Mouse (Mus musculus) right cerebral cortex, postnatal 4 days (tissue): ENCODE results near the gene Tmtc4.

Source experiments
- DNase-seq: peaks from one replicate; pipeline ENCODE4 v3.0.0-alpha.2; 2022

Tmtc4 gene

DNA sequence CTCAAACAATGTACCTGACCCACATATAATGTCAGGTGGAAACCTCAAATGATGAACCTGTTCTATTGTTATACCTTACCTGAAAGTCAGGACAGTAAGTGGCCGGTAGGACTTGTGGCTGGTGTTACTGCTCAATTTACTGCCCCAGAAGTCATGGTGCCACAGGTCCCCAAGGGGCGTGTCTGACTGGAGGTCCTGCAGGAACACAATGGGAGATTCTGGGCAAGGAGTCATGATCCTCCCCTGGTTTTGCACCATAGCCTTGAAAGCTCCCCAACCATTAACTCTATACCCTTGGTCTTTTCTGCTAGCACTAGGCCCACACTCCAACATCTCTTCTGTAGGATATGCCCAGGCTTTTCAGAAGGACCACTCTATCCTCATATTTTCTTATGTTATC is 10.7 kb downstream of the Tmtc4 start:
- DNase-seq, result no peak

DNA sequence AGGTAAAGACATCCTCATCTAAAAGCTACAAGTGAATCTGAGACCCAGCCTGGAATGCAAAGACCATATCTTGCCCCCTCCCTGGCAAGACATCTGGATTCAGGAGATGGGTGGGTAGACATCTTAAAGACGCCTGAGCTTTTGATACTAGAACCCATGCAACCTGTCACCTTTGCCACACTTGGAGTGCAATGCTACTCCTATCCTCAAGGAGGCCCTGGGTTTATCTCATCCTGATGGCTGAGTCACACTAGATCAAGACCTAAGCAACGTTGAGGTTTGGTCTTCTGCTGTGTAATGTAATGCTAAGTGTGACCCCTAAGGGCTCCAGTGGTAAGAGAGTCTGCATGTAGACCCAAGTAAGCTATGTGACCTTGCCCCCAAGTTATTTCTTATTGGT is 15.8 kb downstream of the Tmtc4 start:
- DNase-seq, result no peak

DNA sequence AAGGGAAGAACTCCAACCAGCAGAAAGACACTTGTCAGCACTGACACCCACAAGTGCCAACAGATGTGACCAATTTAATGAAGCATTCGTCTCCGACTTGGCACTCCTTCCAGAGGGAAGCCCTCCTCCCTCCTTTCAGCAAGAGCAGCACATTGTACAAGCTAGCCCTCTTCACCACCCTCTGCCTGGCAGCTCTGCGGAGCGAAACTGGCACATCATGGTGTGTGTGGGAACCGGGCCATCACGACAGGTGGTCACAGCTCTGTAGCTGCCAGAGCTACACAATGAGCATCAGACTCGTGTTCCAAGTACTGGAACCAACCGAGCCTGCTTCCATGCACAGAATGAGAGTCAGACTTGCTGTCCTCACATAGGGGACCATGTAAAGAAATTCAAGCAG is 25.9 kb downstream of the Tmtc4 start:
- DNase-seq, result peak; percentile 83

DNA sequence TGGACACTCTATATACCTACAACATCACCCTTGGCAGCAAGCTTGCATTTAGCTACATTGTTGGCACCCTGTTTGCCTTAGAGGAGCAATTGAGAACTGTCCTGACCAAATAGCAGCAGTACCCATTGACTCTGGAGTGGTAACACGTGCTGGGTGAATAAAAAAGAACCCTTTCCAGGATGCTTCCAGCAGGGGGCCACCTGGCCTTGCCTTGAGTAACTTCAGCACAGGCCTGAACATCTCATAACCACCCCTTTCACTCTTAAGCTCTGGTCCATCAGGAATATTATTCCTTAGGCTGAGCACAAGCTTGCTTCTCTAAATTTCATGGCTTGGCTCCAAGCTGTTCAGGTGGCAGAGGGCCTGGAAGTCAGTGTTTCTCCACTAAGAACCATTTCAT is 30.5 kb downstream of the Tmtc4 start:
- peak; percentile 59 for DNase-seq

DNA sequence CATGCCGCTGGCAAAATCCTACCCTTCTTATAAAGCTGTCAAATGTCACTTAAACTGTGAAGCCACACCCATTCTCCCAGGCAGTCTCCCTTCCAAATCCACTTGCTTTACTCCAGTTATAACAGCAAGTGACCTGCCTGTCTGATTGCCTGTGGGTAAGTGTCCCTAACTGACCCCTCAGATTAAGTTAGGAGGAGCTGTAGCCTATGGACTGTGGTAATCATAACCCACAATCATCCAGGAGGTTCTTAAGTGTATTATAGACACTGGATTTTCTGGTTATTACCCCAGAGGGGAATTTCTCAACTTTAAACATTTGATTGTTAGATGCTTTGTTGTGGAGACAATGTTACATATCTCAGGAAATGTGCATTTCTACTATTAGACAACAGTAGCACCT is 31.3 kb downstream of the Tmtc4 start:
- DNase-seq, result no peak

DNA sequence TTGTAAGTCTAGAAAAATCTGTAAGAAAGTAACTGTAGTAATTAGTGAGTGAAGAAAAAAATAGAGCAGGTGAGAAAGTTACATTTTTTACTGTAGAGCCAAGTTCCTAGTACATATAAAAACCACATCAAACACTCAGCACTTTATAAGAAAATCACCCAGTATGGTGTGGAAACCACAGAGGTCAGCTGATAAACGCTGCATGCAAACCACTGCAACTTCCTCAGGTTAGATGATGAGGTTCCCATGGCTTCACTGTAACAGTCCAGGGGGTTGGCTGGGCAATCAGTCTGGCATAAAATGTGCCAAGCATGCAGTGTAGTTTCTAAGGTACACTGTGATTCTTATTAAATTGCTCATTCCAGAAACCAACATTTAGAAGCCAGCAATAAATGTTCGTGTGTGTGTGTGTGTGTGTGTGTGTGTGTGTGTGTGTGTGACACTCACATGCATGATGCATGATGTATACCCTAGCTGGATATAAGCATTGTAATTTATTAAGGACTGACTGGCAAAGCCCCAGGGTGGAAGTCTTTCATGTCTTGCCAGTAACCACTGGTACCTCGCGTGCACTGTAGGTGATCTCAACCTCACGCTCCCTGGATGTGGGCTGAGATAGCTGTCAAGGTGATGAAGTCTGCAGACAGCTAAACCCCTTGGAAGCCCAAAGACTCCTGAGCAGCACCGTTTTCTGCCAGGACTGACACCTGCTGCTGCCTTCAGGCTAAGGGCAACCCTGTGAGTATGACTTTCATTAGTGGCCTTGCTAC is 32.0 kb downstream of the Tmtc4 start:
- no peak for DNase-seq

DNA sequence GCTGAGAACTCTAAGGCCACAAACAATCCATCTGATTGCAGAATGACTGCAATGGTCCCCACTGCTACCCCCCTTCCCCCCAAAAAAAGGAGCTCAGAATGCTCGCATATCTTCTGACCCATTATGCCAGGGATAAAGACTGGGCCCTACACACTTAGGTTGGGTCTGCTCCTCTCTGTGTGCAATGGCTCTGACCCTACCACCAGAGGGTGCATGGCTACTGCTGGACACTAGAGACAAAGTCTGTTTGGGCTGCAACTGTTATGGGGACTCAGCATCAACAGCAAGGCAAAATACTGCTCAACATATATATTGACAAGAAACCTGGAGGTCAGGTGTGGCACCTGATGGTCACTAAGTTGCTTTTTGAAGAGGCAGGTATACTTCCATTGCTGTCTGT is 32.9 kb downstream of the Tmtc4 start:
- DNase-seq, result no peak

DNA sequence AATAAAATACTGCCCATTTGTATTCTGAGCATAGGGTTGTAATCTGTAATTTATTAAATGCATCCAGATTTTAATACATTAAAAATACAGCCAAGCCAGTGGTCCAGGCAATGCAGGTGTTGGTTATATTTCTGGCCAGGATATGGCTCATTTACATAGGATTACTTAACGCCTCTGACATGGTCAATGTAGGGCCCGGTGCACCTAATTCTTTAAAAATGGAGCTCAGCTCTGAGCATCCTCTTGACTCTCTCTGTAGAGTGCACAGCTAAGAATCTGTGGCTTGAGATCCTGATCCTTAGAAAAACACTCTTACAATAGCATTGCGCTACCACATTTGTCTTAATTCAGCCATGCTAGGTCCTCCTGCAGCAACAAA is 40.4 kb downstream of the Tmtc4 start:
- DNase-seq, result no peak

DNA sequence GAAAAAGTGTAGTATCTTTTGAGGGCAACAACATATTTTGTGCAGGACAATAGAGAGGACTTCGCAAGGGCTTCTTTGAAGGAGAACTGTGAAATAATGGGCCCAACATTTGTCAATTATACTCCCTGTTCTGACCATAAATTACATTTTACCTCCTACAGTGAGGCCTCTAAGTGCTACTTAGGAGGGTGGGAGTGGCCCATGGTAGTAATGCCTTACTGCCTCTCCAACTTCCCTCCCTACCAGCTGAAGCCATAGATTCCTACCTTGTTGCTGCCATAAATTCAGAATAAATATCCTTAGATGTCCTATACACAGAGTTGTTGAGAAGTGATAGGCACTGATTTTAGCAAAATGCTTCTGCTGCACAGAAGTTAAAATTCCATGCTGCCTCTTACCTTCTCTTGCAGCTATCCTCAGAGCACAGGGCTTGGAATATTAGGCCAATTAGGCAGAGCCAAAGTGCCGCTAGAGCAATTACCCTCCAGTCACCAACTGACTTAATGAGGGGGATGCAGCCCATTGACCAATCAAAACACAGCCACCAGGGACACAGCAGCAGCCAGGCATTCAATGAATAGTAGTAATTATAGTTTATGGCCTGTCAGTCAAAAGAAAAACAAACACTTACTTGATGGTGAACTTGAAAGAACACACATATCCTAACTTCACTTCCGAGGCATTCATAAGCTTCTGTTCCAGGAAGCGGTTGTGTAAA is 40.9 kb downstream of the Tmtc4 start:
- no peak for DNase-seq

DNA sequence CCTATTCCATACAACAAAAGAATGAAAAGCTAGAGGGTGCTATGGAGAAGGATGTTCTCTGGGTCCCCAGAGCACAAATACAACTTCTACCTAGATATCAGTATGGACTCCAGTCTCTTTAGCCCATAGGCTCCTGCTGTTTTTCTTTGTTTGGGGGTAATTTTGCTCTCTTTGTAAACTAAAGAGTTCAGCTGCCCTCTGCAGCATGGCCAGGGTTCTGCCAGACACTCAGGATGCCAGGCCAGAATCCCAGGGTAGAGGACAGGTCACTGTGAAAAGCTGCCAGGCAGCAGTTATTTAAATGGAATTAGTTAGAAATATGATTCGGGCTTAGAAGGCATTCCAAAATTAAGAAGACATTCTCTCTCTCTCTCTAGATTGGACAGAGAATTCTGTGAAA is 47.4 kb downstream of the Tmtc4 start:
- no peak for DNase-seq

DNA sequence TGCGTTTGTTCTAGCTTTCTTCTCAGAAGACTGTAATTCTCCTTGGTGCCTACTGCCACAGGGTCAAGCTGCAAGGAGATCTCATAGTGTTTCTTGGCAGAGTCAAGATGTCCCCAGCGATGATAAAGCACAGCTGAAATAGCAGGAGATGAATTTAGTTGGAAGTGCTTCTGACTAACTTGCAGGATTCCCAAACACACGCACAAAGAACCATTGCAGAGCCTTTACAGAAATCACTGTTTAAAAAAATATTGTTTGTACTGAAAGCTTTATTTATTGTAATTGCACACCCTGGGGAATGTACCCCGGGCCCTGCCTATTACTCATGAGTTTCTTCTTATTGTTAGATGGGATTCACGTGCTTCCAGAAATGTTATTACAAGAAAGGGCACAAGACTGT is 63.8 kb downstream of the Tmtc4 start:
- DNase-seq, result no peak

DNA sequence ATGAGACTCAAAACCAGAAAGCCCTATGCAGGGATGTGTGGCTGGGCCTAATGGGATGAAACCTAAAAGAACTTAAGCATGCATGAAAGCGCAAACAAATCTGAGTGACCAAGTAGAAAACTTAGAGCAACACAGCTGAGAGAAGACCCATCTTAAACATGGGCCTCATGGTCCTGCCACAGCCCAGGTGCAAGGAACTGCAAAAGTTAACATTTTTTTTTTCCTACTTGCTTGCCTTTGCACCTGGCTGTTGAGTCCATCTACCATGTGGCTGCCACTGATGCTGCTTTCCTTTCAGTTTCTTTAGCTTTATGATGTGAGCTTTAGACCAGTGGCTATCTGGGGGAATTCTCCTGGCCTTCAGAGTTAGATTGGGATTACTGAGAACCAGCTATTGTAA is 66.2 kb downstream of the Tmtc4 start:
- DNase-seq, result no peak

DNA sequence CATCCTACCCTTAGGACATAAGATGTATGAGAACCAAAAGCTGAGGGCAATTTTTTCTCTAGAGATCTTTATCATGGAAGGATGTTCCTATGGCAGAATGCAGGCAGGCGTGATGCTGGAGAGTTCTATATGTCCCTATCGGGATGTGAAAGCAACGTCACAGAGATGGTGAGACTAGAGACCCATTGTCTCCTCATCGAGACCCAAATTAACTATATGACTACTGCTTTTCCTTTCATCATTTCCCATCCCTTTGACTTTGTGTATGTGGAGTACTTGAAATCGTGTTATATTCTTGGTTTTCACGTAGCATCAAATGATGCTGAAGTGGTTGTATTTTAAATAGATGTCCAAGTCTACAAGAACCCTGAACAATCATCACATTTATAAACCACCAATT is 70.2 kb downstream of the Tmtc4 start, which contains the start of gene Ggact:
Ggact (minus strand) TSS at position 101 of the 400 bp plus-strand sequence.
- no peak for DNase-seq

DNA sequence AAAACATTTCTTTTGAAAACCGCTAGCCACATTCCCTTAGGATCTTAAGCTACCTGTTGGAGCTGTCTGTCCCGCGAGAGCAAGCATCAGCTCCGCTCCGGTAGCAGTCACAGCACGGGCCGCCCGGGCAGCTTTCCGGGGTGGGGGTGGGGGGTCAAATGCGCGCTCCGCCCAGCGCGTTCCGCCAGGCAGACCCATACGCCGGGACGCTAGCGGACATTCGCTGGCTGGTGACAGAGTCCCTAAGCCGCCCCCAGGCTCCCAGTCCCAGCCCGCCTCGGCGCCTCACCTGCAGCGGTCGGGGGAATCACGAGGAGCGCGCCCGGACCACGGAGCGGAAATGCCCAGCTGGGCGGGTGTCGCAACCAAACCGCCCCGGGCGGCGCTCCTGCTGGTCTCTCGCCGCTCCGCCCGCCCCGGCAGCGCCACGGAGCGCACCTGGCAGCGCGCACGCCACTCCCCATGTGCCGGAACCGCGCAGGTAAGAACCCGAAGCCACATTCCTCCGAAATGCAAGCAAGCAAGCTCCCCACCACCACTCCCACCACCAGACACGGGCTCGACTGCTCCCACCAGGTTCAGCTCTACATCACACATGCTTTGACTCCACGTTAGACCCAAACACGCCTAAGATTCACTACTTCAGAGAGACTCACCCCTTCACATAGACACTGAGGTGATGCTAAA is 70.9 kb downstream of the Tmtc4 start:
- peak; percentile 59 for DNase-seq

DNA sequence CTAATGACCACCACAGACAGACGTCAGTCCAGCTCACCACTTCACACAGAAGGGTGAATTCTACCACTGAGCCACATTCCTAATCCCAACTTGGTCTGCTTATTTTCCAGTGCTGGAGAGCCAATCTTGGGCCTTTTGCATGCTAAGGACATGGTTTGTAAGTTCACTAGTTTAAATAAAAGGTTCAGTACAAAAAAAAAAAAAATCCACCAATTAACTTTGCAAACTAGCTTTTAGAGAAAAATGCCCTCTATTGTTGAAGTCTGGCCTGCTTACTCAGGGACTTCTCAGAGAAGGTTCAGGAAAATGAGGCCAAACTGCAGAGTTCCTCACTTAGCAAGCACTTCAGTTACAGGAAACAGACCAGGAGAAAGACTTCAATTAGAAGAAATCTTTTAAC is 71.7 kb downstream of the Tmtc4 start:
- no peak for DNase-seq

DNA sequence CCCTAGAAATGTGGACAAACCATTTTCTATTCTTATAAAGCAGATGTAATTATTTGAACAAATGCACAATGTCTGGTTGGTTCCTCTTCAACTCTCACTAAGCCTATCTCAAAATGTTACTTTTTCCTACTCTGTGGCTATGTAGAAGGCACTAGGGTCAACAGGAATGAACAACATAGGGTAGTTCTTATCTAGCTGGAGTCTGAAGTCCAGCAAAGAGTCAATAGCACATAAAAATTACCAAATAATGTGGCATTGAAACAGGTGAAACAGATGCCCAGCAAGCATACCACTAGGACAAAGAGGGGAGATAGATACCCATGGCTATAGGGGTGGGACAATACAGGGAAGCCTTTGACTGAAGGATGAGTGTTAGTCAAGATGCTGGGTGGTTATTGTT is 72.6 kb downstream of the Tmtc4 start:
- DNase-seq, result no peak

DNA sequence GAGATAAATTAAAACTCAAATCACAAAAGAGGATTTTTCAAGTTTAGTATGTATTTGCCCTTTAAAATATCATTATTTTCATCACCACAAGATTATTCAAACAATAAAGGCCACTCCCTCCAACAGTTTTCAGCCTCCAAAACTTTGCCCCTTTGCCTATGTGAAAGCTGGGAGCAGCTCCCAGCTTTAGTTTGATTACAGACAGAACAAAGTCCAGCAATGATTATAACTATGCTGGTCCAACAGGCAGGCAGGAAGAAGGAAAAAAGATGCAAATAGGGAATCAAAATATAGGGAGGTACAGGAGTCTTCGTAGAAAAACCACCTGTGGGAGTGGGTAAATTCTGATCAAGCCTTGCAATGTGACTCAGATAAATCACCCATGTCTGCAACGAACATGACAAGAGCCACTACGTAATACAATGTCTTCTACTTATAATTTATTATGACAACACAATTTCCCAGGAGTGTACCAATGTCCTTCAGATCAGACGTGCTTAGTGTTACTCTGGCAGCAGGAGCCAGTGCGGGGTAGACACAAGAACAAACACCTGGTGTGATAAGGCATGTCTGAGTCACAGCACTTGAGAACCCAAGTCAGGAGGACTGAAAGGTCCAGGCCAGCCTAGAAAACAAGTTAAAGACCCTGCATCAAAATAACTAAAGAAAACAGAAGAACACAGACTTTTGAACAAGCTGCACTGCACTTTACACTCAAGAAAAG is 74.3 kb downstream of the Tmtc4 start:
- DNase-seq, result no peak

DNA sequence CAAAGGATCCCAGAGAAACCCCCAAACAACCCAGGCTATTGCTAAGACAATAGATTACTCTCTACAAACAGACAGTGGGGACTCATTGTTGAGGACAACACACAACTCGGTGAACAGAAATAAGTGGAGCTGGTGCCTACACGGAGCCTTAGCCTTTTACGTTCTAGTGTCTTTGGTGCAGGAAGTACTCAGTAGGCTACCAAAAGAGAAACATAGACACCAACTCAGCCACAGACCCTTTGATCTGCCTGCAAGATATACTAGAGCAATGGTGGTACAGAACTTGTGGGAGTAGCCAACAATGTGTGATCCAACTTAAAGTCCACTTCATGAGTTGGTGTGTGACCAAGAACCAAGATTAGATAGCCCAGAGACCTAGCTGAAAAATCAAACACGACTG is 75.8 kb downstream of the Tmtc4 start:
- DNase-seq, result no peak

DNA sequence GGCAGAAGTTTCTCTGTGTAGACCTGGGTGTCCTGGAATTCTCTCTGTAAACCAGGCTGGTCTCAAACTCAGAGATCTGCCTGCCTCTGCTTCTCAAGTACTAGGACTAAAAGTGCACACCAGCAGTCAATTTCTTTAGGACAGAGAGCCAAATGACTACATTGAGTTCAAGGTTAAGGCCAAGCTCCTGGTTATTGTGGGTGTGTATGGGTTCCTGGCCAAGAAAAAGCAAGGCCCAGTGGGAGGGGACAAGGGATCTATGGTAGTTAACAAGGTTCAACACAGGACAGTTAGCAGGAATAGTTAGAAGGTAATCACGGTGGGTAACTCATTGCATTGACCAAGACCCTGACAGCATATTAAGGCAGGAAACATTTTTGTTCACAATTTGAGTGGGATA is 78.8 kb downstream of the Tmtc4 start:
- no peak for DNase-seq

DNA sequence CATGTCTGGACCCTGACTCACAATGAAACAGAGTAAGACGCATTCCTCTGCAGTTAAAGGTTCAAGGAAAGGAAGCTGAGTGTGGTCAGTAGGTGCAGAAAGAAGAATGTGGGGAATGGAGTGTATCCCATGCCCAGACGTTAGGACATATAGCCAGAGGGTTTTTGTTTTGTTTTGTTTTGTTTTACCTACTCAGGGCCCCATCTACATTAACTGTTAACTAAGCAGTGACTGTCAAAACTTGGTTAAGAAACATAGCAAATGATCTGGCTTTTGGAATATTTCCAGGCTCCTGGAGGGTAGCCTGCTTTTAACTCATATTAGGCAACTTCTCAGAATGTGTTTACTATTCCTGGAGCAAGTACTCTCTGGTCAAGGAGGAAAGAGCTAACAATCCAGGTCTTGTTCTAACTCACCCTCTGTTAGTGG is 79.9 kb downstream of the Tmtc4 start:
- DNase-seq, result no peak

DNA sequence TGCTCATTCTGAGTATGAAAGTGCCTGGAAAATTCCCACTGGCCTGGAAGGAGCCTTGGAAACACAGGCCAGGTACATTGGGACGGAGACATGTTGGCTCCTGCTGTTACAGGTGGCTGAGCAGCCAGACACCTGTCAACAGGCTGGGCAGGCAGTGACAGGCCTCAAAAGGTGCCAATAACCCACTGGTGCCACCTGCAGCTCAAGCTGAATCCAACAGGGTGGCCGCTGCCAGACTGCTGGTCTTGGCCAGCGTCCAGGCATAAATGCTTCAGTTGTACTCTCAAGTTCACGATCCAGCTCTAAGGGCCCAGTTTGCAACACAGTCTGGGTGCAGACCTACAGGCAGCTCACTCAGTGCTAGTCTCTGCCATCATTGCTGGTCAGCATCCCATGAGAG is 81.0 kb downstream of the Tmtc4 start:
- DNase-seq, result peak; percentile 60

DNA sequence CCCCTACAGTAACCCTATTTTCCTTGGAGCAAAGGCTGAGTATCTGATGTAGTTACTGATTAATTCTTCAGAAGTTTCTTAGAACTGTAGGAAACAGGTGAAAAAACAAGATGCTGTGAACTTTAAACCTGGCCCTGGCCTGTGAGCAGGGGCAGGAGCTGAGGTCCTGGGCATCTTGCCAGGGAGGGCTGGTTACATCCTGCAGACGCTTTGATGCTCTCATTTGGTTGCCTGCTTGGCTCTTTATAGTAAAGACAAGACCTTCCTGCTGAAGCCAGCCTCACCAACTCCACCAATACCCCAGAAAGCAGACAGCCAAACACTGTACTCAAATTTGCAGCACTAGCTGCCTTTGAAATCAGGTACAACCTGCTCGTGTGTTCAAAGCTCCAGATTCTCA is 81.7 kb downstream of the Tmtc4 start:
- peak; percentile 29 for DNase-seq

DNA sequence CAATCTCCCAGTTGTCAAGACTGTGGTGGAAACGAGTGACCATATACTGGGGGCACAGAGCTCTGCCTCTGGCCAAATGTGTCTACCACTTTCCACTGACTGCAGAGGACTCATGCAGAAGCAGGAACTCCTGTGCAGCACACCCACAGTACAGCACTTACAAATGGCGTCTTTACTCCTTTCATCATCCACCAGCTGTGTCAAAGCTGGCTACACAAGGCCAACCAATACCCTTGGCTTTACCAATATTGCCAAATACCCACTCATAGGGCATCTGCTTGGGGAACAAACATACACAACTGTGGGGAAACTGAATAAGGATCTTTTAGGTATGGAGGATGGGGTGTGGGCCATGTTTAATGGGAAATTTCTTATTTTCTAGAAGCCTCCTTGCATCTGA is 82.1 kb downstream of the Tmtc4 start:
- no peak for DNase-seq
